Mouse (Mus musculus): ENCODE measurements around the gene Gm2115. TPM values are rescaled to one million over a fixed set of nuclear protein-coding genes. Genes with fewer than 3 reads are reported as not detected.
A peak's percentile ranks its signal among the peaks of the same experiment; 100 is the strongest.

Gene Gm2115
- polyA plus RNA-seq, 1 experiment from 2014 or later = 0.36 TPM

DNA sequence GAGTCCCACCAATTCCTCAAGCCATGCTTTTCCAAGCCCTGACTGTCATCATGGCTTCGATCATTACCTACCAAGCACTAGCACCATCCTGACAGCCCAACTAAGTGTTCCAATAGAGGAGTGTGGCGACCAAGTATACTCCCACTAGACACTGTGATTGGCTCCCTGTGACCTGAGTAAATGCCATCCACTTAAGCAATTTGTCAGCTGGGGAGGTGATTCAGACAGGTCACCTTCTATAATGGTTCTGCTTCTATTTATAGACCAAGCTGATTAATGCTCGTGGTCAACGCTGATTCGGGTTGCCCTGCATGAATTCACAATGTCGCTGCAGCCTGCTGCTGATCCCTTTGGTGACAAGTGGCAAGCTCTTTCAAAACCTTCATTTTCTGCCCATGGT lies 37.4 kb downstream of the Gm2115 start:
- H3K4me1 ChIP-seq (ENCODE audit: control insufficient read depth, insufficient read depth, low read length) = no peaks in the 10 kb centered on the region
- H3K36me3 ChIP-seq (ENCODE audit: control insufficient read depth, insufficient read depth, low read length) = no peaks in the 10 kb centered on the region
- no peaks in the 10 kb centered on the region for H3K27me3 ChIP-seq (replicated peaks; ENCODE audit: control insufficient read depth, insufficient read depth, low read length)
- H3K9me3 ChIP-seq (replicated peaks; ENCODE audit: control insufficient read depth, low read length) = no peaks in the 10 kb centered on the region
- H3K4me2 ChIP-seq (ENCODE audit: low read length) = no peak overlapping the region
- H3K27ac ChIP-seq (ENCODE audit: low read depth, low read length) = no peak overlapping the region
- DNase-seq (ENCODE audit: low spot score) (no peak), ATAC-seq (no peak)
- H3K9ac ChIP-seq (ENCODE audit: low read length) = no peak overlapping the region
- no peak overlapping the region for H3K4me3 ChIP-seq (ENCODE audit: low read depth, low read length)
- 83% methylated on average over 6 of the region's 6 CpGs for WGBS

- DNase-seq (ENCODE audit: low spot score) (no peak), ATAC-seq (no peak)
- H3K4me3 ChIP-seq (ENCODE audit: low read depth, low read length) = no peak overlapping the region
- no peak overlapping the region for H3K4me2 ChIP-seq (ENCODE audit: low read length)
- no peak overlapping the region for H3K27ac ChIP-seq (ENCODE audit: low read depth, low read length)
- no peaks in the 10 kb centered on the region for H3K27me3 ChIP-seq (replicated peaks; ENCODE audit: control insufficient read depth, insufficient read depth, low read length)
- H3K4me1 ChIP-seq (ENCODE audit: control insufficient read depth, insufficient read depth, low read length) = no peaks in the 10 kb centered on the region
- H3K9ac ChIP-seq (ENCODE audit: low read length) = no peak overlapping the region
- WGBS = 85% methylated on average over 2 of the region's 2 CpGs
- no peaks in the 10 kb centered on the region for H3K9me3 ChIP-seq (replicated peaks; ENCODE audit: control insufficient read depth, low read length)
- H3K36me3 ChIP-seq (ENCODE audit: control insufficient read depth, insufficient read depth, low read length) = no peaks in the 10 kb centered on the region
These were observed 48.3 kb downstream of the Gm2115 start for GRCm38 (mm10) chr7:84577034-84577433.

GRCm38 (mm10) chr7:84578841-84579240 lies 50.1 kb downstream of the Gm2115 start:
- no peak for ATAC-seq
- WGBS = 80% methylated on average over 1 of the region's 1 CpGs
- Histone ChIP-seq H3K36me3 (ENCODE audit: control insufficient read depth, insufficient read depth, low read length) (no peaks in the 10 kb centered on the region), H3K4me3 (ENCODE audit: low read depth, low read length) (no peak overlapping the region), H3K9me3 (replicated peaks; ENCODE audit: control insufficient read depth, low read length) (no peaks in the 10 kb centered on the region), H3K27ac (ENCODE audit: low read depth, low read length) (no peak overlapping the region), H3K4me1 (ENCODE audit: control insufficient read depth, insufficient read depth, low read length) (no peaks in the 10 kb centered on the region), H3K27me3 (replicated peaks; ENCODE audit: control insufficient read depth, insufficient read depth, low read length) (no peaks in the 10 kb centered on the region), H3K4me2 (ENCODE audit: low read length) (no peak overlapping the region), H3K9ac (ENCODE audit: low read length) (no peak overlapping the region)
- peak; percentile 8 for DNase-seq (ENCODE audit: low spot score)

DNA sequence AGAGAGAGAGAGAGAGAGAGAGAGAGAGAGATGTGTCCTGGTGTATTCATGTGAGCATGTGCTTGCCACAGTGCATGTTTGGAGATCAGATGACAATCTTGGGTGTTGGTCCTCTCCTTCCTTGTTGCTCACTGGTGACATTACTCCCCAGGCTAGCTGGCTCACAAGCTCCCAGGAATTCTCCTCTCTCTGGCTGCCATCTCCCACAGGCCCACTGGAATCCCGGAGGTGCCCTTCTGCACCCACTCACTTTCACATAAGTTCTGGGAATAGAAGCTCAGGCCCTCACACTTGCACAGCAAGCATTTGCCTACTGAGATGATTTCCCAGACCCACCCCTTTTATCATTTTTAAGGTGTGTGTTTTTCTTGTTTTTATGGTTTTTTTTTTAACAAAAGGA lies 51.0 kb downstream of the Gm2115 start:
- H3K27ac ChIP-seq (ENCODE audit: low read depth, low read length) = no peak overlapping the region
- H3K4me2 ChIP-seq (ENCODE audit: low read length) = no peak overlapping the region
- no peak for ATAC-seq
- no peaks in the 10 kb centered on the region for H3K4me1 ChIP-seq (ENCODE audit: control insufficient read depth, insufficient read depth, low read length)
- WGBS = 100% methylated on average over 1 of the region's 1 CpGs
- H3K27me3 ChIP-seq (replicated peaks; ENCODE audit: control insufficient read depth, insufficient read depth, low read length) = no peaks in the 10 kb centered on the region
- H3K9me3 ChIP-seq (replicated peaks; ENCODE audit: control insufficient read depth, low read length) = no peaks in the 10 kb centered on the region
- H3K36me3 ChIP-seq (ENCODE audit: control insufficient read depth, insufficient read depth, low read length) = no peaks in the 10 kb centered on the region
- no peak for DNase-seq (ENCODE audit: low spot score)
- no peak overlapping the region for H3K4me3 ChIP-seq (ENCODE audit: low read depth, low read length)
- no peak overlapping the region for H3K9ac ChIP-seq (ENCODE audit: low read length)

- 91% methylated on average over 4 of the region's 4 CpGs for WGBS
These were observed 56.3 kb downstream of the Gm2115 start for GRCm38 (mm10) chr7:84585086-84585485.

DNA sequence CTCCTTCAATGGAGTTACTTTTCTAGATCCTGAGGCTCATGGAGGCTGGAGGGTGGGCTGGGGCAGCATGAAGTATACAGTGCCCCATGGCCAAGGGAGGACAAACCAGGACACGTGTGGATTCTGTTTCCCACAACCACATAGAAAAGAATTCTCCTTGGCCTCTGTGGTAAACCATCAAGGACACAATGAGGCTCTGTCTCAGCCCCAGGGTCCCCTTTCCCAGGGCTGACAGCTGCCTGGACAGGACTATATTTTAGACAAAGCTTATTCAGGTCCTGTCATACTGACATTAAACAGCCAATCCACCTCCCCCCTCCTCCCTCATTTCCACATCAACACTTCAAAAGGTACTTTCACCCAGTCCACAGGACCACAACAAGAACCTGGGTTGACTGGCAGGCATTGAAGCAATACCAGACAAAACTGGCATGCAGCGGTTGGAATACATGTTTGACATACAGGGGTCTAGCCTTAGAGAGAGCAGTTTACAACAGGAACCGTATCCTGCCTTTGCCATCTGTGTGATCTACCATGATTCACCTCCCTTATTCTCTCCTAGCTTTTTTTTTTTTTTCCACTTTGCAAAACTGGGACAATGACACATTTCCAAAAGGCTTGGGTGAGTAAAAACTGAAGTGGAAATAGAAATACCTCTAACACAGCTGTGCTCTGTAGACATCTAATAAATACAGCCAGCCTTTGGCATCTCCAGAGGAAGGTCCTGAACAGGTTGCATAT lies 57.8 kb downstream of the Gm2115 start:
- H3K9me3 ChIP-seq (replicated peaks; ENCODE audit: control insufficient read depth, low read length) = no peaks in the 10 kb centered on the region
- no peak overlapping the region for H3K4me3 ChIP-seq (ENCODE audit: low read depth, low read length)
- ATAC-seq (peak; percentile 78), DNase-seq (ENCODE audit: low spot score) (peak; percentile 45)
- WGBS = 22% methylated on average over 3 of the region's 3 CpGs
- no peak overlapping the region for H3K9ac ChIP-seq (ENCODE audit: low read length)
- H3K27me3 ChIP-seq (replicated peaks; ENCODE audit: control insufficient read depth, insufficient read depth, low read length) = no peaks in the 10 kb centered on the region
- no peaks in the 10 kb centered on the region for H3K36me3 ChIP-seq (ENCODE audit: control insufficient read depth, insufficient read depth, low read length)
- H3K4me2 ChIP-seq (ENCODE audit: low read length) = no peak overlapping the region
- H3K27ac ChIP-seq (ENCODE audit: low read depth, low read length) = 0 out of 2 replicates have a peak overlapping the region, but pooled peaks have one; percentile 44
- H3K4me1 ChIP-seq (ENCODE audit: control insufficient read depth, insufficient read depth, low read length) = no peaks in the 10 kb centered on the region

More at GRCm38 (mm10) chr7:84585086-84585485, 56.3 kb downstream of the Gm2115 start:
- Histone ChIP-seq H3K4me3 (ENCODE audit: low read depth, low read length) (no peak overlapping the region), H3K9me3 (replicated peaks; ENCODE audit: control insufficient read depth, low read length) (no peaks in the 10 kb centered on the region), H3K9ac (ENCODE audit: low read length) (no peak overlapping the region), H3K36me3 (ENCODE audit: control insufficient read depth, insufficient read depth, low read length) (no peaks in the 10 kb centered on the region), H3K27me3 (replicated peaks; ENCODE audit: control insufficient read depth, insufficient read depth, low read length) (no peaks in the 10 kb centered on the region), H3K4me1 (ENCODE audit: control insufficient read depth, insufficient read depth, low read length) (no peaks in the 10 kb centered on the region), H3K4me2 (ENCODE audit: low read length) (no peak overlapping the region), H3K27ac (ENCODE audit: low read depth, low read length) (no peak overlapping the region)
- ATAC-seq = no peak
- no peak for DNase-seq (ENCODE audit: low spot score)

GRCm38 (mm10) chr7:84587101-84587783 lies 58.5 kb downstream of the Gm2115 start:
- Histone ChIP-seq H3K9me3 (replicated peaks; ENCODE audit: control insufficient read depth, low read length) (no peaks in the 10 kb centered on the region), H3K27ac (ENCODE audit: low read depth, low read length) (0 out of 2 replicates have a peak overlapping the region, but pooled peaks have one; percentile 44), H3K36me3 (ENCODE audit: control insufficient read depth, insufficient read depth, low read length) (no peaks in the 10 kb centered on the region), H3K4me3 (ENCODE audit: low read depth, low read length) (no peak overlapping the region), H3K9ac (ENCODE audit: low read length) (no peak overlapping the region), H3K27me3 (replicated peaks; ENCODE audit: control insufficient read depth, insufficient read depth, low read length) (no peaks in the 10 kb centered on the region), H3K4me2 (ENCODE audit: low read length) (no peak overlapping the region), H3K4me1 (ENCODE audit: control insufficient read depth, insufficient read depth, low read length) (no peaks in the 10 kb centered on the region)
- 85% methylated on average over 5 of the region's 5 CpGs for WGBS
- no peak for ATAC-seq
- DNase-seq (ENCODE audit: low spot score) = no peak

DNA sequence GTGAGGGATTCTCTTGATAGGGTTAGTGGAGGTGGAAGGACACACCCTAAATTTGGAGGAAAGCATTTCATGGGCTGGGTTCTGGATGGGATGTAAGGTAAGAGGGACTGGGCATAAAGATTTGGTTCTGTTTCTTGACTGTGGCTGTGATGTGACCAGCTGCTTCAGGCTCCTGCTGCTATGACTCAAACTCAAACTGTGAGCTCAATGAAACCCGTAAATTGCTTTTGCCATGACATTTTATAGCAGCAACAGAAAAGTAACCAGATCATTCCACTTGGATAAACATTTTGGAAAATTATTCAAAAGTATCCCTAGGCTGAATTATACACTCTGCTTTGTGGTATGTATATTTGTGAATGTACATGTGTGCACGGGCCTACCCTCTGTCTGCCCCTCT lies 61.9 kb downstream of the Gm2115 start:
- no peaks in the 10 kb centered on the region for H3K4me1 ChIP-seq (ENCODE audit: control insufficient read depth, insufficient read depth, low read length)
- 82% methylated on average over 2 of the region's 2 CpGs for WGBS
- H3K4me3 ChIP-seq (ENCODE audit: low read depth, low read length) = no peak overlapping the region
- H3K36me3 ChIP-seq (ENCODE audit: control insufficient read depth, insufficient read depth, low read length) = no peaks in the 10 kb centered on the region
- no peaks in the 10 kb centered on the region for H3K9me3 ChIP-seq (replicated peaks; ENCODE audit: control insufficient read depth, low read length)
- H3K27ac ChIP-seq (ENCODE audit: low read depth, low read length) = no peak overlapping the region
- H3K27me3 ChIP-seq (replicated peaks; ENCODE audit: control insufficient read depth, insufficient read depth, low read length) = no peaks in the 10 kb centered on the region
- ATAC-seq (no peak), DNase-seq (ENCODE audit: low spot score) (no peak)
- no peak overlapping the region for H3K9ac ChIP-seq (ENCODE audit: low read length)
- no peak overlapping the region for H3K4me2 ChIP-seq (ENCODE audit: low read length)

DNA sequence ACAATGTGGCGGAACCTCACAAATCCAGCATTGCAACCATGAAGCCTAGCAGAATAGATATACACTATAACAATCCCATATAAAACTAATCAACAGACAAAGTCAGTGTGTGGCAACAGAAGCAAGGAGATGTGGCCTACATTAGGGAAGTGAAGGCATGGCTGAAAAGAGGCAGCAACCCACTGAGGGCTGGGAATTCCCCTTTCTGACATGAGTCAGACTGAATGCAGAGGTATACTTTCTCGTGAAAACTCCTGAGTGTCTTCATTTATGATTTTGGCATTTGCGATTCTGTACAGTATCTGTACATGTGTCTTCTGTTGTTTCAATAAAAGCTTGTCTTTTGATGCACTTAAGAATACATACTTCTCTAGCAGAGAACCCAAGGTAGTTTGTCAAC lies 62.6 kb downstream of the Gm2115 start:
- H3K27me3 ChIP-seq (replicated peaks; ENCODE audit: control insufficient read depth, insufficient read depth, low read length) = no peaks in the 10 kb centered on the region
- H3K9me3 ChIP-seq (replicated peaks; ENCODE audit: control insufficient read depth, low read length) = no peaks in the 10 kb centered on the region
- H3K4me1 ChIP-seq (ENCODE audit: control insufficient read depth, insufficient read depth, low read length) = no peaks in the 10 kb centered on the region
- WGBS = 94% methylated on average over 3 of the region's 3 CpGs
- H3K36me3 ChIP-seq (ENCODE audit: control insufficient read depth, insufficient read depth, low read length) = no peaks in the 10 kb centered on the region
- H3K4me2 ChIP-seq (ENCODE audit: low read length) = no peak overlapping the region
- H3K9ac ChIP-seq (ENCODE audit: low read length) = no peak overlapping the region
- no peak overlapping the region for H3K27ac ChIP-seq (ENCODE audit: low read depth, low read length)
- ATAC-seq = no peak
- no peak for DNase-seq (ENCODE audit: low spot score)
- no peak overlapping the region for H3K4me3 ChIP-seq (ENCODE audit: low read depth, low read length)
